Mouse (Mus musculus) bone marrow, adult 2 months (tissue): ENCODE results near the gene Agtpbp1.

Source experiments
- CTCF ChIP-seq: fragments of 200-500 bp; IDR thresholded peaks from 2 replicates; pipeline ENCODE4 v1.5.1; 2011; ENCODE audit warnings: low read length, control low read depth; ENCODE audit not compliant: control insufficient read depth, insufficient read depth
- POLR2A ChIP-seq: fragments of 200-500 bp; IDR thresholded peaks from 2 replicates; pipeline ENCODE4 v1.6.1; 2011; ENCODE audit warnings: low read depth, mild to moderate bottlenecking, control low read depth, low read length, borderline replicate concordance; ENCODE audit not compliant: control insufficient read depth

- TF ChIP-seq CTCF (no peak), POLR2A (no peak)
These were observed 22.6 kb downstream of the Agtpbp1 start for GRCm38 (mm10) chr13:59562471-59562870.
